Mouse (Mus musculus): ENCODE measurements around the gene Tmem132d. TPM values are rescaled to one million over a fixed set of nuclear protein-coding genes. Genes with fewer than 3 reads are reported as not detected.

The Tmem132d gene
- polyA plus RNA-seq, 1 experiment from 2014 or later: 2.1 TPM

DNA sequence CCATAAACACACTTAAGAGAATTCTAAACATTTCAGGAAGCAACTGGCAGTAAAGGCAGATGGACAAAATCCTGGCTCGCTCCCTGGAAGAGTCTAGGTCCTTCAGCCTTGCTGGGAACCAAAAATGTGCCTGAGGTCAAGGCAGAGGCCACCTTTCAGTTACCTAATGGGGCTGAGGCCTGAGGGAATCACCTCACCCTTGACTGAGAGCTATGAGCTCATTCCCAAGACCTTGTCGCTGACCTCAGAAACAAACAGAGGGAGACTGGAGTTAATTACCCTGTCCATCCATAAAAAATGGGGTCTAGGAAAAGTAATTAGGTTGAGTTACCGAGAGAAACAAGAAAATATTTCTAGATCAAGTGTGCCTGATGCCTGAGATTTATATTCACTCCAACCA, 521.3 kb downstream of the Tmem132d start:
- no peak overlapping the region for H3K4me3 ChIP-seq (ENCODE audit: low read depth, low read length)
- H3K9ac ChIP-seq (ENCODE audit: low read length): no peak overlapping the region
- H3K36me3 ChIP-seq (ENCODE audit: control insufficient read depth, insufficient read depth, low read length): no peaks in the 10 kb centered on the region
- ATAC-seq (ENCODE audit: insufficient read depth, low FRiP score, low TSS enrichment) (no peak), DNase-seq (ENCODE audit: low spot score) (no peak)
- H3K27ac ChIP-seq (ENCODE audit: low read depth, low read length): no peak overlapping the region
- H3K4me2 ChIP-seq (ENCODE audit: low read depth): no peak overlapping the region
- H3K9me3 ChIP-seq (ENCODE audit: control insufficient read depth, low read length): no peaks in the 10 kb centered on the region
- H3K27me3 ChIP-seq (ENCODE audit: control insufficient read depth, insufficient read depth, low read length): no peaks in the 10 kb centered on the region
- H3K4me1 ChIP-seq (ENCODE audit: control insufficient read depth, insufficient read depth, low read length): no peaks in the 10 kb centered on the region
- WGBS: 56% methylated on average over 3 of the region's 3 CpGs

GRCm38 (mm10) chr5:127910356-127910755, 522.5 kb downstream of the Tmem132d start:
- Histone ChIP-seq H3K9ac (ENCODE audit: low read length) (no peak overlapping the region), H3K36me3 (ENCODE audit: control insufficient read depth, insufficient read depth, low read length) (no peaks in the 10 kb centered on the region), H3K27ac (ENCODE audit: low read depth, low read length) (no peak overlapping the region), H3K27me3 (ENCODE audit: control insufficient read depth, insufficient read depth, low read length) (no peaks in the 10 kb centered on the region), H3K4me2 (ENCODE audit: low read depth) (no peak overlapping the region), H3K9me3 (ENCODE audit: control insufficient read depth, low read length) (no peaks in the 10 kb centered on the region), H3K4me1 (ENCODE audit: control insufficient read depth, insufficient read depth, low read length) (no peaks in the 10 kb centered on the region), H3K4me3 (ENCODE audit: low read depth, low read length) (no peak overlapping the region)
- 62% methylated on average over 2 of the region's 2 CpGs for WGBS
- ATAC-seq (ENCODE audit: insufficient read depth, low FRiP score, low TSS enrichment) (no peak), DNase-seq (ENCODE audit: low spot score) (no peak)

DNA sequence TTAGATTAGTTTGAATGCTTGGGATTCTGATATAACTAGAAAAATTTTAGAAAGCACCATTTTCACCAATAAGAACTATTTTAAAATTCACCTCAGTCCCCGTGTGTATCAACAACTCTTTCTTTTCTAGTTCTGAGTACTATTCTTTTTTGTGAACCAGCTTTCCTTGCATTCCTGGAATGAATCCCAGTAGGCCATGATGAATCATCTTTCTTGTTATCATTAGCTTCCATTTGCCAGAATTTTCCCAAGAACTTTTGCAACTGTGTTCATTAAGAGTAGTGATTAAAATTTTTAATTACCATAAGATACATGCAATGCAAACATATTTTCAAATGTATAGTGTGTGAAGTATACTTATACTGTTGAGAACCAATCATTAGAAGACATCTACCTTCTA, 537.7 kb downstream of the Tmem132d start:
- H3K27ac ChIP-seq (ENCODE audit: low read depth, low read length): no peak overlapping the region
- no peaks in the 10 kb centered on the region for H3K9me3 ChIP-seq (ENCODE audit: control insufficient read depth, low read length)
- no peak overlapping the region for H3K4me2 ChIP-seq (ENCODE audit: low read depth)
- no peak overlapping the region for H3K9ac ChIP-seq (ENCODE audit: low read length)
- ATAC-seq (ENCODE audit: insufficient read depth, low FRiP score, low TSS enrichment) (no peak), DNase-seq (ENCODE audit: low spot score) (no peak)
- H3K4me3 ChIP-seq (ENCODE audit: low read depth, low read length): no peak overlapping the region
- WGBS: 90% methylated on average over 1 of the region's 1 CpGs
- no peaks in the 10 kb centered on the region for H3K4me1 ChIP-seq (ENCODE audit: control insufficient read depth, insufficient read depth, low read length)
- H3K36me3 ChIP-seq (ENCODE audit: control insufficient read depth, insufficient read depth, low read length): no peaks in the 10 kb centered on the region
- H3K27me3 ChIP-seq (ENCODE audit: control insufficient read depth, insufficient read depth, low read length): no peaks in the 10 kb centered on the region

DNA sequence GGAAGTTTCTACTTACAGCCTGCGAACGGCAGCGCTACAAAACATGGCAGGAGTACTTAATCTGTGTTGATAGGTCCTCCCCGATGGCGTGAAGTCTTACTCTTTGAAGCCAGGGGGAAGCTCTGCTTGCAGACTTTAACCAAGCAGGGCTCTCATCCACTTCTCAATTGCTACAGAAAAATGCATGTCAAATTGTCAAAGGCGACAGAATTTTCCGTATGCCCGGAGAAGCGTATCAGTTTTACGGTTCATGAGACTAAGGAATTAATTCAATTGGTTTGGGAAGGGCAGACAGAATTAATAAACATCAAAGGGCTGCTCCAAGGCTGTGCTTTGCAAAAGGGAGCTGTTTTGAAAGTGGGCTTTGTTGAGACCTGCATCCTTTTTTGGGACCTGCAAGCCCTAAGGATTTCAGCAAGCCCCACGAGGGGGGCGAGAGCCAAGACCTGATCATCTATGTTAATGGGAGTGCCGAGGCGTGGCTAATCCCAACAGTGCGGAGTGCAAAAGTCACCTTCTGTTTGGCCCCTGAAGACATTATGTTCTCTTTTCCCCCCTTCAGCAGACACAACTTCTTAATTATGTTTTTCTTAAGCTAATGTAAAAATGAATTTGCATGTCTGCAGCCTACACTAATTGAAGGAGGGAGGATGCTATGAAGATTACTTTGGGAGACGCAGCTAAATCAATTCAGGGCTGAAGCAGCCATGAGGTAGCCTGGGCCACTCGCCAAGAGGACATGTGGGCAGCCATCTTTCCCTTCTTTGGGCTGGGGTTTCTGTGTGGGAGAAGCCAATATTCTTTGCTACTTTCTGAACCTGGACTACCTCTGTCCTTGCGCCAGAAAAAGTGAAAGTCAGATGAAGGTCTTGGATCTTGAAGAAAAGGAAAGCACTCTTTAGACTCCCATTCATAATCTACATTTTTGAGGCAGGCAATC, 547.0 kb downstream of the Tmem132d start:
- Histone ChIP-seq H3K27ac (ENCODE audit: low read depth, low read length) (no peak overlapping the region), H3K9me3 (ENCODE audit: control insufficient read depth, low read length) (no peaks in the 10 kb centered on the region), H3K4me1 (ENCODE audit: control insufficient read depth, insufficient read depth, low read length) (no peaks in the 10 kb centered on the region), H3K4me2 (ENCODE audit: low read depth) (no peak overlapping the region), H3K4me3 (ENCODE audit: low read depth, low read length) (no peak overlapping the region), H3K9ac (ENCODE audit: low read length) (no peak overlapping the region), H3K27me3 (ENCODE audit: control insufficient read depth, insufficient read depth, low read length) (no peaks in the 10 kb centered on the region), H3K36me3 (ENCODE audit: control insufficient read depth, insufficient read depth, low read length) (no peaks in the 10 kb centered on the region)
- ATAC-seq (ENCODE audit: insufficient read depth, low FRiP score, low TSS enrichment) (no peak), DNase-seq (ENCODE audit: low spot score) (no peak)
- 81% methylated on average over 18 of the region's 18 CpGs for WGBS

DNA sequence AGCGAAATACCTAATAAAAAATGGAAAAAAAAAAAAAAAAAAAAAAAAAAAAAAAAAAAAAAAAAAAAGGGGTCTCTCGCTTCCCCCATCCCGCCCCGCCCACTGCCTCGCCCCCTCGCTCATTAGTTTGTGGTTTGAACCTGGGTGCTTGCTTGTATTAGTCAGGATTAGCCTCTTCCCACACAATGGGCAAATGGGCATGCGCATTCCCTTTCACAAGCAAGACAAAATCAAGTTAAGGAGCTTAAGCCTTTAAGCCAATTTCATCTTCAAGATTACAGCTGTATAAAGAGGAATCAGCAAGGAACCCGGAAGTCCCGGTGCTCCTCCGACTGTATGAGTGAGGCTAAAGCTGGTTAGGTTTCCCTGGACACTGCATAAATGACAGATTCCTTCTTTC, 549.9 kb downstream of the Tmem132d start:
- no peak for DNase-seq (ENCODE audit: low spot score)
- no peaks in the 10 kb centered on the region for H3K36me3 ChIP-seq (ENCODE audit: control insufficient read depth, insufficient read depth, low read length)
- H3K27ac ChIP-seq (ENCODE audit: low read depth, low read length): no peak overlapping the region
- H3K27me3 ChIP-seq (ENCODE audit: control insufficient read depth, insufficient read depth, low read length): no peaks in the 10 kb centered on the region
- H3K4me3 ChIP-seq (ENCODE audit: low read depth, low read length): no peak overlapping the region
- H3K9ac ChIP-seq (ENCODE audit: low read length): no peak overlapping the region
- no peaks in the 10 kb centered on the region for H3K9me3 ChIP-seq (ENCODE audit: control insufficient read depth, low read length)
- no peak for ATAC-seq (ENCODE audit: insufficient read depth, low FRiP score, low TSS enrichment)
- 87% methylated on average over 9 of the region's 10 CpGs for WGBS
- H3K4me1 ChIP-seq (ENCODE audit: control insufficient read depth, insufficient read depth, low read length): no peaks in the 10 kb centered on the region
- H3K4me2 ChIP-seq (ENCODE audit: low read depth): no peak overlapping the region

DNA sequence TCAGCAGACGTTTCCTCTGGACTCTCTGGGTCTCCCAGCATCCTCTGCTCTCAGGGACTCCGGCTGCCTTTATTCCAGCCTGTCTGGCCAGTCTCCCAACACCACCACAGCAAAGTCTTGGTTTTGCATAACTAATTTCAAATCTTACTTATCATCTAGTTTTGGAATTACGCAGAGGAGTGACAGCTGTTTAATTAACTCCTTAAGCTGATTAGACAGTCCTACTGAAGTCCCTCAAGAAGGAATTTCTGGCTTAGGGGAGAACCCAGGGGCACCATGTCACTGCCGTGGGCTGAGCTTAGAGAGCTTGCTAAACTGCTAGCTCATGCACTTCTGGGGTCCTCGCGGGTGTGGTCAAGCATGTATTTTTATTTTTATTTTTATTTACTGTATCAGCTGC, 558.4 kb downstream of the Tmem132d start:
- no peak overlapping the region for H3K4me2 ChIP-seq (ENCODE audit: low read depth)
- 91% methylated on average over 6 of the region's 6 CpGs for WGBS
- H3K36me3 ChIP-seq (ENCODE audit: control insufficient read depth, insufficient read depth, low read length): no peaks in the 10 kb centered on the region
- H3K4me1 ChIP-seq (ENCODE audit: control insufficient read depth, insufficient read depth, low read length): no peaks in the 10 kb centered on the region
- H3K9ac ChIP-seq (ENCODE audit: low read length): no peak overlapping the region
- no peaks in the 10 kb centered on the region for H3K9me3 ChIP-seq (ENCODE audit: control insufficient read depth, low read length)
- H3K27ac ChIP-seq (ENCODE audit: low read depth, low read length): no peak overlapping the region
- no peak for ATAC-seq (ENCODE audit: insufficient read depth, low FRiP score, low TSS enrichment)
- no peak for DNase-seq (ENCODE audit: low spot score)
- no peaks in the 10 kb centered on the region for H3K27me3 ChIP-seq (ENCODE audit: control insufficient read depth, insufficient read depth, low read length)
- H3K4me3 ChIP-seq (ENCODE audit: low read depth, low read length): no peak overlapping the region

GRCm38 (mm10) chr5:127865157-127865556, 567.7 kb downstream of the Tmem132d start:
- Histone ChIP-seq H3K4me1 (ENCODE audit: control insufficient read depth, insufficient read depth, low read length) (no peaks in the 10 kb centered on the region), H3K4me3 (ENCODE audit: low read depth, low read length) (no peak overlapping the region), H3K27me3 (ENCODE audit: control insufficient read depth, insufficient read depth, low read length) (no peaks in the 10 kb centered on the region), H3K36me3 (ENCODE audit: control insufficient read depth, insufficient read depth, low read length) (no peaks in the 10 kb centered on the region), H3K27ac (ENCODE audit: low read depth, low read length) (no peak overlapping the region), H3K4me2 (ENCODE audit: low read depth) (no peak overlapping the region), H3K9me3 (ENCODE audit: control insufficient read depth, low read length) (no peaks in the 10 kb centered on the region), H3K9ac (ENCODE audit: low read length) (no peak overlapping the region)
- DNase-seq (ENCODE audit: low spot score) (no peak), ATAC-seq (ENCODE audit: insufficient read depth, low FRiP score, low TSS enrichment) (no peak)
- WGBS: 88% methylated on average over 6 of the region's 6 CpGs

DNA sequence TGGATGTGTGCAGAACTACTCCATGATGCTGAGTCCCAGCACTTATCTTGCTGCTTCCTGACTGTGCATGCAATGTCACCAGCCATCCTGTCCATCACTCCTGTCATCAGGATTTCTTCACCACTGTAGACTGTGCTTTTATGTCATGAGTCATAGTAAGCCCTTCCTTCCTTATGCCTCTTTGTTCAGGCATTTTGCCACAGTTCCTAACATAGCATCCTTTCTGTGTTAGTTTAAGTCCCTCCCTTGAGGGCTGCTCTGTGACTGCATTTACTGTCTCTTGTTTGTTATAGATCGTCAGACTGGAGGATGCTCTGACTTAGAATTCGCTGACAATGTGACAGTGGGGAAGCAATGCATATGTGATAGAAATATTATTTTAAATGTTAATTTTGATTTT, 573.2 kb downstream of the Tmem132d start:
- no peaks in the 10 kb centered on the region for H3K4me1 ChIP-seq (ENCODE audit: control insufficient read depth, insufficient read depth, low read length)
- no peaks in the 10 kb centered on the region for H3K9me3 ChIP-seq (ENCODE audit: control insufficient read depth, low read length)
- DNase-seq (ENCODE audit: low spot score): no peak
- H3K36me3 ChIP-seq (ENCODE audit: control insufficient read depth, insufficient read depth, low read length): no peaks in the 10 kb centered on the region
- no peak for ATAC-seq (ENCODE audit: insufficient read depth, low FRiP score, low TSS enrichment)
- H3K4me3 ChIP-seq (ENCODE audit: low read depth, low read length): no peak overlapping the region
- H3K9ac ChIP-seq (ENCODE audit: low read length): no peak overlapping the region
- H3K27ac ChIP-seq (ENCODE audit: low read depth, low read length): no peak overlapping the region
- no peaks in the 10 kb centered on the region for H3K27me3 ChIP-seq (ENCODE audit: control insufficient read depth, insufficient read depth, low read length)
- 86% methylated on average over 2 of the region's 2 CpGs for WGBS
- H3K4me2 ChIP-seq (ENCODE audit: low read depth): no peak overlapping the region

GRCm38 (mm10) chr5:127852305-127852704, 580.6 kb downstream of the Tmem132d start:
- H3K4me2 ChIP-seq (ENCODE audit: low read depth): no peak overlapping the region
- H3K36me3 ChIP-seq (ENCODE audit: control insufficient read depth, insufficient read depth, low read length): no peaks in the 10 kb centered on the region
- H3K27me3 ChIP-seq (ENCODE audit: control insufficient read depth, insufficient read depth, low read length): no peaks in the 10 kb centered on the region
- H3K4me1 ChIP-seq (ENCODE audit: control insufficient read depth, insufficient read depth, low read length): no peaks in the 10 kb centered on the region
- ATAC-seq (ENCODE audit: insufficient read depth, low FRiP score, low TSS enrichment) (no peak), DNase-seq (ENCODE audit: low spot score) (no peak)
- WGBS: 83% methylated on average over 1 of the region's 1 CpGs
- H3K27ac ChIP-seq (ENCODE audit: low read depth, low read length): no peak overlapping the region
- H3K9ac ChIP-seq (ENCODE audit: low read length): no peak overlapping the region
- no peak overlapping the region for H3K4me3 ChIP-seq (ENCODE audit: low read depth, low read length)
- H3K9me3 ChIP-seq (ENCODE audit: control insufficient read depth, low read length): no peaks in the 10 kb centered on the region

Measured in neural tube, embryonic 11.5 days (tissue).